Mouse (Mus musculus) Patski (cell line): ENCODE measurements around the gene Csmd2. TPM values are rescaled to one million over a fixed set of nuclear protein-coding genes. Genes with fewer than 3 reads are reported as not detected.

Experiments
- ATAC-seq: fragments of 100-300 bp; one replicate; pipeline ENCODE4 v1.8.0; 2021
- CTCF ChIA-PET: fragments of 350-600 bp; sonication (Branson Sonifier 250); formaldehyde crosslinking; loops from one replicate; lab custom pipeline; 2022; ENCODE audit warnings: inconsistent platforms; lab: Charles Lee
- POLR2A ChIA-PET: fragments of 350-600 bp; sonication (Branson Sonifier 250); formaldehyde crosslinking; loops from one replicate; lab custom pipeline; 2022; ENCODE audit warnings: antibody characterized with exemption, inconsistent platforms; lab: Charles Lee
- DNase-seq: peaks from one replicate; pipeline ENCODE4 v3.0.0-alpha.2; 2011; ENCODE audit warnings: low read depth, low spot score
- H3K27me3 ChIP-seq: fragments of 371-371 bp; one replicate; pipeline ENCODE4 v1.5.1; 2021
- CTCF ChIP-seq: fragments of 100-300 bp; IDR thresholded peaks from one replicate; pipeline ENCODE4 v1.5.1; 2021
- in situ Hi-C: fragments of 300-500 bp; cut with MboI; formaldehyde crosslinking; loops from 3 replicates; pipeline ENCODE4 v1.11.1; 2018; ENCODE audit warnings: low pct_unique_long_range_greater_than_20kb, mixed read lengths
- polyA plus RNA-seq: library from polyadenylated mRNA; unstranded; gene quantifications from one replicate; pipeline ENCODE4 v1.2.3, GENCODE M21; 2021

Csmd2 gene
- polyA plus RNA-seq, 1 experiment from 2014 or later = 0.03 TPM

DNA sequence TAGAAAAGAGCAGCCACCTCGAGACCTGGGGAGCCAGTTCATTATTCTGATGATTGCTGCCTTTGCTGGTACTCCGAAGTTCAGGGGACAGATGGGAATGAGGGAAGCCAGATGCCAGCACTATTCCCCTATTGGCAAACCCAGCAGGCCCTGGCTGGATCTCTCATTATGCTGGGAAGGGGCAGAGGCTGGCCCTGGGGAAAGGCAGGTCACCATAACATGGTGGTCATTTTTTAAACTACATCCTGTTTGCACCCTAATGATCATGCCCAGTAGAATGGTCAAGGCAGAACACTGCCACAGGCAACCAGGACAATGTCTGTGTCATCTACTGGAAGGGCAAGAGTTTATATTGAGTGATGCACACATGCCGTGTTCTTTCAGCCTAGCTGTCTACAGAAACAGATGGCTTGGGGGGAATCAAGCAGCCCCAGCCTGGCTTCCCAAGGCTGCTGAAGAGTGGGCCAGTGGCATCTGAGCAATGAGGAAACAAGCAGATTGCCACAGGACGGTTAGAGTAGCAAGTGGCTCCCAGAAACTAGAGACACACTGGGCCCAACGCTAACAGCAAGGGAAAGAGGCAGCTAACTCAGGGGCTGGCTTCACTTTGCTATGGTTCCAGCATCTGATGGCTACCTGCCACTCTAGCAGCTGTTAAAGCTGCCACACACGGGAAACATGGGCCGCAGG, 424.4 kb downstream of the Csmd2 start:
- TF ChIP-seq CTCF = no peak
- ATAC-seq (no peak), DNase-seq (no peak)
- in situ Hi-C loops = no loop called here
- H3K27me3 ChIP-seq = no peaks in the 10 kb centered on the region
- CTCF ChIA-PET = no interaction called here
- POLR2A ChIA-PET = no interaction called here

- H3K27me3 ChIP-seq = no peaks in the 10 kb centered on the region
- ATAC-seq = no peak
- in situ Hi-C loops = no loop called here
- TF ChIP-seq CTCF = no peak
- ChIA-PET POLR2A (no interaction called here), CTCF (no interaction called here)
- no peak for DNase-seq
These were observed 427.1 kb downstream of the Csmd2 start for GRCm38 (mm10) chr4:128414741-128415140.

DNA sequence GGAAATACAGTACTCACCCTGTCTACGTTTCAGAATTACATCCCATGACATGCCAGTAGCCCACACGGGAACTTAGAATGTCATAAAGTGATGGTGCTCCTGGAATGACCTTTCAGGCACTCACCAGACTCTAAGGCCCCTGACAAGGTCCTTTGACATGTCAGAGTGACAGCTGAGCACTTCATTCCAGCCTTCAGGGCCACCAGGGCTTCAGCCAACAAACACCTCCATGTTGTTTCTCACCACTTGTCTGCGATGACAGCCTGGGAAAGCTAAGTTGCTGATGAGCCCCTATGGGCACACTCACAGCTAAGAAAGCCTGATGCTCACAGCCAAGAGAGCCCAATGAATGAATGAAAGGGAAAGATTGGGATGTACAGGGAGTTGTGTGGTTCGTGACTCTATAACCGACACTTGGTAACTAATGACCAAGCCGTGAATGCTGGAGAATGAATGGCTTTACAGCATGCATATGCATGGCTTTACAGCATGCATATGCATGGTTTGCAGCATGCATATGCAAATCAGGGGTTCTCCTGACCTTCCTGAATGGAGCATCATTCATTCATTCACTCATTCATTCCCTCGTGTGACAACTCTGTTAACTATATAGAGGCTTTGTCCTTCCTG, 432.4 kb downstream of the Csmd2 start:
- in situ Hi-C loops = no loop called here
- ChIA-PET POLR2A (no interaction called here), CTCF (no interaction called here)
- no peak for TF ChIP-seq CTCF
- no peaks in the 10 kb centered on the region for H3K27me3 ChIP-seq
- DNase-seq (no peak), ATAC-seq (no peak)

DNA sequence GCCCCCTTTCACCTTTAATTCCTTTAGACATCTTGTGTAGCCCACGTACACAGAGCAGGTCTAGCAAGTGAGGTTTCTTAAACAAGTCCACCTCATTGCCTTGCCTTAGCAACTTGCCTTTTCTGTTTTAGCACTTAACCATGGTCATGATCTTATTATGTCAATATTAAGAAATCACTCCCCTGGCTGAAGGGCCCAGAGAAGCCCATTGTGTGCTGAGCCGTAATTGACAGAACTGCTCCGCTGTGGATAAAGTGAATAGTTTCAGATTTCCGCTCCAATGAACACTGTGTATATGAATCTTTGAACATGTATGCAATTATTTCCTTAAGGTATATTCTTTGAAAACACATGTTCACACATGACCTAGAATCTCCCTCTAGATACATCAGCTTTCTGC, 434.8 kb downstream of the Csmd2 start:
- no peaks in the 10 kb centered on the region for H3K27me3 ChIP-seq
- DNase-seq = no peak
- no peak for TF ChIP-seq CTCF
- POLR2A ChIA-PET = no interaction called here
- ATAC-seq = no peak
- in situ Hi-C loops = no loop called here
- CTCF ChIA-PET = no interaction called here

GRCm38 (mm10) chr4:128425339-128425738, 437.7 kb downstream of the Csmd2 start:
- no peak for ATAC-seq
- in situ Hi-C loops = no loop called here
- ChIA-PET CTCF (interaction anchor here (0.7 kb wide), 1 partner anchor 97 kb away, joined by 3 read pairs; no protein-coding TSS in a partner anchor), POLR2A (no interaction called here)
- no peak for DNase-seq
- no peak for TF ChIP-seq CTCF
- no peaks in the 10 kb centered on the region for H3K27me3 ChIP-seq

DNA sequence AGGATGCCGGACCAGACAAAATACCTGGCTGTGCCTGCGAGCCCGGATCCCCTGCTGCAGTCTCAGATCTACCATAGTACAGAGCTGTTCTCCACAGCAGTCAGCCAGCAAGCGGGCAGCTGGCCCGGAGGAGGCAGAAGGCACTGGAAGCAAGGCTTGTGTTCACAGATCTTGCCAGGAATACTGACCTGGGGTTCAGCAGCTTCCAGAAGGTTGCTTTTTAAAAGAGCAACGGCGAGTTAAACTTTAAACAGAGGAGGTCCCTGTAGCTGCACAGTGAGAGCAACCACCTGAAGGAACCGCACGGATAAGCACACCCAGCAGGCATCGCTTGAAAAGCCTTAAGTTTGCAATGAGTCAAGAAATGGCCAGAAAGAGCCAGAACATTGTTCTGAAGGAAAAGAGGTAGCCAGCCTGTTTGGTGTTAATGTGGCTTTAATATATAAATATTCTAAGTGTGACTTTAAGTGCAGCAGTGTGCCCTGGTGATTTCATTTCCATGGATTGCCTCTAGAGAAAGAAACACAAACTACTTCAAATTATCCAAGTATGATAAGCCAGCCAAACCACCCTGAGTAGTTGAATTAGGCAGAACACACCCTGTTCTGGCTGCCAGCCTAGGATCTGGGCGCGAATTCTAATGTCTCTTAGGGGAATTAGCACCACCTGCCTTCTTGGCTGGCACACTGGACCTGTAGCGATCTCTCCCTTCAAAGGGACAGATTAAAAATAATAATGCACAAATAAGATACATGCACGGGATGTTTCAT, 439.8 kb downstream of the Csmd2 start:
- no peaks in the 10 kb centered on the region for H3K27me3 ChIP-seq
- DNase-seq = no peak
- CTCF ChIA-PET = no interaction called here
- ATAC-seq = no peak
- TF ChIP-seq CTCF = no peak
- POLR2A ChIA-PET = interaction anchor here (0.5 kb wide), 1 partner anchor 12 kb away, joined by 3 read pairs; no protein-coding TSS in a partner anchor
- in situ Hi-C loops = no loop called here

DNA sequence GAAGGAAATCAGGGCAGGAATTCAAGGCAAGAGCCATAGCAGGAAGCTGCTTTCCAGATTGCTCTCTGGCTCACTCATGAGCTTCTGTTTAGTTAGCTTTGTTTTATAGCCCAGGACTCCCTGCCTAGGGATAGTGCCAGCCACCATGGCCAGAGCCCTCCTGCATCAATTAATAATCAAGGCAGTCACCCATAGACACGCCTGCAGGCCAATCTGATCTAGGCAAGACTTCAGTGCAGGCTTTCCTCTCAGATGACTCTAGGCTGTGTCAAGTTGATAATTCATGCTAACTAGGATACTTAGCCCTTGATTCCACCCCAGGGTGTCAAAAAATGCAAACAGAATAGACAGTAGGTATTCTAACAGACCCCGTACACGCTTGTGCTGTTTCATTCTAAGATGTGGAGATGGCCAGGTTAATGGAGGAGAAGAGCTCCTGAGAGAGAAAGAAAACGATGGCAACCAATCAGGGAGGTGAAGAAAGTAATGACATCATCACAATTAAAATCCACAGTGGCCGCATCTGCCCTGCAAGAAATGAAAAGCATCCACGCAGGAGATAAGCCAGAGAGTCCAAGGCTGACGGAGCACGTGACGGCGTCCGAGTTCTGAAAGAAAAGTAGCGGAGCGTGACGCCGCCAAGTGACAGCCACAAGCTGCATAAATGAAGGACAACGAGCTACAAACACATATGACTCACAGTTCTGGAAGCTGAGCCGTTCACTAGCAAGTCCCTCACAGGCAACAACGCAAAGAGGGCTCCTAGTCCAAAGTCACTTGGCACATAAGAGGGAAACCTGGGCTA, 440.8 kb downstream of the Csmd2 start:
- DNase-seq (no peak), ATAC-seq (no peak)
- ChIA-PET CTCF (no interaction called here), POLR2A (no interaction called here)
- no peak for TF ChIP-seq CTCF
- H3K27me3 ChIP-seq = no peaks in the 10 kb centered on the region
- in situ Hi-C loops = no loop called here

GRCm38 (mm10) chr4:128429591-128429990, 441.9 kb downstream of the Csmd2 start:
- ChIA-PET CTCF (no interaction called here), POLR2A (no interaction called here)
- H3K27me3 ChIP-seq = no peaks in the 10 kb centered on the region
- no peak for TF ChIP-seq CTCF
- in situ Hi-C loops = no loop called here
- DNase-seq (no peak), ATAC-seq (no peak)

DNA sequence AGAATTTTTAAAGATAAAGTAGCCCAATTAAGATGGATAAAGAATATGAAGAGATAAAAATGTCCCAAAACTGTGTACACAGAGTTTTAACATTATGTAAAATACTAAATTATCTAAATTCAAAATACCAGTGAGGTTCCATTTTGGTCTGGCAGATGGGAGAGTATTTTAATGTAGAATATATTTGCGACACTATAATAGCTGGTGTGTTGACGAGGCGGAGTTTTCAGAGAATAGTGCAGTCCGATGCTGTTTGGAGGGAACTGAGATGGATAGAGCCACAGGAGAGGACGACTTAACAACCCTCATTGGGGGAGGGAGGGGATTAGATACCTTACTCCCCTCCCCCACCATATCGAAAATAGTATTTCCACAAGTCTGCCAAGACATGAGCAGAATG, 452.9 kb downstream of the Csmd2 start:
- DNase-seq (no peak), ATAC-seq (no peak)
- TF ChIP-seq CTCF = no peak
- no peaks in the 10 kb centered on the region for H3K27me3 ChIP-seq
- CTCF ChIA-PET = no interaction called here
- POLR2A ChIA-PET = no interaction called here
- in situ Hi-C loops = no loop called here

- ATAC-seq (no peak), DNase-seq (no peak)
- no peaks in the 10 kb centered on the region for H3K27me3 ChIP-seq
- in situ Hi-C loops = no loop called here
- POLR2A ChIA-PET = no interaction called here
- no peak for TF ChIP-seq CTCF
- CTCF ChIA-PET = no interaction called here
These were observed 453.6 kb downstream of the Csmd2 start for GRCm38 (mm10) chr4:128441228-128441627.
